Mouse (Mus musculus) hindbrain, embryonic 10.5 days (tissue): ENCODE measurements around the gene Nifk. TPM values are rescaled to one million over a fixed set of nuclear protein-coding genes. Genes with fewer than 3 reads are reported as not detected.
A peak's percentile ranks its signal among the peaks of the same experiment; 100 is the strongest.

ENCODE experiments used
- DNase-seq: peaks from one replicate; pipeline ENCODE4 v3.0.0-alpha.2; 2017; ENCODE audit warnings: low spot score
- H3K27ac ChIP-seq: fragments of 300-500 bp; sonication (generic); 2 replicates; pipeline ENCODE4 v1.5.1; 2016; ENCODE audit warnings: mild to moderate bottlenecking, moderate library complexity
- H3K27me3 ChIP-seq: fragments of 300-500 bp; sonication (generic); 2 replicates; pipeline ENCODE4 v1.6.1; 2016; ENCODE audit warnings: mild to moderate bottlenecking; ENCODE audit not compliant: poor library complexity, insufficient read depth, severe bottlenecking
- H3K36me3 ChIP-seq: fragments of 300-500 bp; sonication (generic); 2 replicates; pipeline ENCODE4 v1.6.1; 2016; ENCODE audit warnings: mild to moderate bottlenecking, moderate library complexity
- H3K4me1 ChIP-seq: fragments of 300-500 bp; sonication (generic); replicated peaks from 2 replicates; pipeline ENCODE4 v1.6.1; 2016; ENCODE audit warnings: mild to moderate bottlenecking
- H3K4me3 ChIP-seq: fragments of 300-500 bp; sonication (generic); 2 replicates; pipeline ENCODE4 v1.5.1; 2016; ENCODE audit warnings: mild to moderate bottlenecking, moderate library complexity
- H3K9me3 ChIP-seq: fragments of 300-500 bp; sonication (generic); 2 replicates; pipeline ENCODE4 v1.6.1; 2016; ENCODE audit warnings: mild to moderate bottlenecking, moderate library complexity
- WGBS: fragments of 180-500 bp; shearing (Covaris S2); methylation state at CpG from one replicate; pipeline ENCODE4 v1.1.7; 2016; 5-methylcytosine and 5-hydroxymethylcytosine counted together
- polyA plus RNA-seq: library from polyadenylated mRNA; unstranded; fragments of >200 nt; fragmentation: Nextera tagmentation; extraction: Ambion mirVana; gene quantifications from 2 replicates; pipeline ENCODE4 v1.2.1, GENCODE M21; 2016

Gene Nifk
- 83.1 and 95.5 TPM in 2 replicates for polyA plus RNA-seq

- peak; percentile 94 for DNase-seq
- H3K4me3 ChIP-seq: peak within 1 kb of the TSS; percentile 93
- peaks cover 11% of the 10 kb centered on the region for H3K4me1 ChIP-seq
- no peaks in the 10 kb centered on the region for H3K27me3 ChIP-seq
- H3K9me3 ChIP-seq: no peaks in the 10 kb centered on the region
- WGBS: under 1% methylated on average over 37 of the region's 37 CpGs
- H3K27ac ChIP-seq: peak within 1 kb of the TSS; percentile 86
- peaks cover 26% of the 10 kb centered on the region for H3K36me3 ChIP-seq
Observed at GRCm38 (mm10) chr1:118321661-118322201, at the start of gene Nifk. Gene Nifk, plus strand, starts transcription at chr1:118321839.

GRCm38 (mm10) chr1:118275139-118275538, 46.5 kb upstream of the Nifk start:
- Histone ChIP-seq H3K4me3 (no peak overlapping the region), H3K36me3 (no peaks in the 10 kb centered on the region), H3K4me1 (no peaks in the 10 kb centered on the region), H3K9me3 (no peaks in the 10 kb centered on the region), H3K27me3 (no peaks in the 10 kb centered on the region), H3K27ac (no peak overlapping the region)
- 19% methylated on average over 2 of the region's 2 CpGs for WGBS
- DNase-seq: no peak

GRCm38 (mm10) chr1:118292291-118292690, 29.3 kb upstream of the Nifk start:
- H3K9me3 ChIP-seq: no peaks in the 10 kb centered on the region
- no peak for DNase-seq
- WGBS: 89% methylated on average over 4 of the region's 4 CpGs
- H3K36me3 ChIP-seq: peaks cover 33% of the 10 kb centered on the region
- H3K4me3 ChIP-seq: no peak overlapping the region
- H3K27me3 ChIP-seq: no peaks in the 10 kb centered on the region
- H3K27ac ChIP-seq: no peak overlapping the region
- H3K4me1 ChIP-seq: no peaks in the 10 kb centered on the region

- no peak overlapping the region for H3K4me3 ChIP-seq
- H3K27ac ChIP-seq: no peak overlapping the region
- peaks cover 52% of the 10 kb centered on the region for H3K36me3 ChIP-seq
- H3K27me3 ChIP-seq: no peaks in the 10 kb centered on the region
- no peak for DNase-seq
- no peaks in the 10 kb centered on the region for H3K4me1 ChIP-seq
- H3K9me3 ChIP-seq: no peaks in the 10 kb centered on the region
- WGBS: 97% methylated on average over 3 of the region's 3 CpGs
Observed at GRCm38 (mm10) chr1:118294192-118294591, 27.4 kb upstream of the Nifk start.

DNA sequence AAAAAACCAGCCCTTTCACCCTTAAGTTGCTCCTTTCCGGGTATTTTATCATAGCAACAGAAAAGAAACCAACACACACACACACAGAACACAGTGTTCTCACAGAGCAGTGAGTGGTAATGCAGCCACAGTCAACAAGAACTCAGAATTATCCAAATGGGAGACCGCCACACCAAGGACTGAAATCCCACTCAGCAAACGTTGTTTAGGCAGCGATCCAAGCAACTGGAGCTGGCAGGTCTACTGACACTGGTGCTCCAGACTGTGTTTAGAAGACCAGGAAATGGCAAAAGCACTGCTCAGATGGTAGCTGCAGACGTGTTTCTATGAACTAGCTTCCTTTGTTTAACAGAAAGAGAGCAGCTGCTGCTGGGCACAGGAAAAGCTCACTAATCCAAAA, 26.8 kb upstream of the Nifk start:
- no peaks in the 10 kb centered on the region for H3K4me1 ChIP-seq
- H3K36me3 ChIP-seq: peaks cover 58% of the 10 kb centered on the region
- no peak for DNase-seq
- 87% methylated on average over 5 of the region's 5 CpGs for WGBS
- no peaks in the 10 kb centered on the region for H3K27me3 ChIP-seq
- no peak overlapping the region for H3K4me3 ChIP-seq
- H3K9me3 ChIP-seq: no peaks in the 10 kb centered on the region
- no peak overlapping the region for H3K27ac ChIP-seq

GRCm38 (mm10) chr1:118296673-118297072, 25.0 kb upstream of the Nifk start:
- 92% methylated on average over 3 of the region's 3 CpGs for WGBS
- H3K4me3 ChIP-seq: no peak overlapping the region
- H3K36me3 ChIP-seq: peaks cover 77% of the 10 kb centered on the region
- DNase-seq: no peak
- no peaks in the 10 kb centered on the region for H3K27me3 ChIP-seq
- no peaks in the 10 kb centered on the region for H3K4me1 ChIP-seq
- no peak overlapping the region for H3K27ac ChIP-seq
- no peaks in the 10 kb centered on the region for H3K9me3 ChIP-seq

DNA sequence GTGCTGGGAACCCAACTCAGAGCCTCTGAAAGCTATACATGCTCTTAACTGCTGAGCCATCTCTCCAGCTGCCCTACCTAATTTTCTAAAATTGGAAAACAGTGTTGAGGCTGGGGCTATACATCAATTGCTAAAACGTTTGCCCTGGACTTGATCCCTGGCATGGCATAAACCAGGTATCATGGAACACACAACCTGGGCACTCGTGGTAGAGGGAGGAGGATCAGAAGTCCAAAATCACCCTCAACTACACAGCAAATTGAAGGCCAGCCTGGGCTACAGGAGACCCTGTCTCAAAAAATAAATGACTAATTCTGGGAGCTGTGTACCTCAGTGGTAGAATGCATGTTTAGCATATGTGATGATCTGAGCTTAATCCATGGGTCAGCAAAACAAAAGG, 23.9 kb upstream of the Nifk start:
- H3K4me3 ChIP-seq: no peak overlapping the region
- peaks cover 87% of the 10 kb centered on the region for H3K36me3 ChIP-seq
- DNase-seq: no peak
- H3K27ac ChIP-seq: no peak overlapping the region
- H3K27me3 ChIP-seq: no peaks in the 10 kb centered on the region
- H3K4me1 ChIP-seq: no peaks in the 10 kb centered on the region
- WGBS: 89% methylated on average over 2 of the region's 2 CpGs
- no peaks in the 10 kb centered on the region for H3K9me3 ChIP-seq

DNA sequence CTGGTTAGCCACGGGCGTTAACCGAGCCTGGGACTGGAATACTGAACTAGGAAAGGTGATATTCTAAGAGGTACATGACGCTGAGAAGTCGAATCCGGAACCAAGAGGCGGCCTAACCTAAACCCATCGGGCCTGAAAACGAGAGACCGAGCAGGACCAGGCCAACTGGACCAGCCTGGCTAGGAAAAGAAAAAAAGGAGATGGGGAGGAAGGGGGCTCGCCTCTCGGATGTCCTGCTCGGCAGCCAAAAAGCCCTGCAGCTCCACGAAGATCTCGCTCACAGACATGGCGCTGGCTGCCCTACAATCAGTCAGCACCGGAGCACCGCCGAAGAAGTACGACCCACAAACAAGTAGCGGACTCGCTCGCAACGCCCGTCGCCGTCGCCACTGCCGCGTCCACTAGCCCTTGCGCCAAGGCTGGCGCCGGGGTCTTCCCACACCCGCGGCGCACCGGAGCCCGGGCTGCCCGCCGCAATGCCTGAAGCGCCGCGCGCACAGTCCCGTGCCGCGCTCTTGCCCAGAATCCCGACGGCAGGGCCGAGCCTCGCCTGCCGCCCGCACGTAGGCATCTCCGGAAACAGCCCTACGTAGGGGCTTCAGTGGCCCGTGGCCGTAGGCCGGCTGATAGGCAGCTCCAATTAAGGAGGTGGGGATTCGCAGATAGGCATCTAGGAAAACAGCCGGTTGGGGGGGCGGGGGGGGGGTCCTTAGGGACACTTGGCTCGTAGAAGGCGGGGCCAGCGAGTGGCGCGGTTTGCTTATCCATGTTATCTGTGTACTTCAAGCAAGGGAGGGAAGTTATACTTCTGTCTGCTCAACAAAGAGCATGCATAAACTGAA, 10.6 kb upstream of the Nifk start:
- Histone ChIP-seq H3K36me3 (peaks cover 16% of the 10 kb centered on the region), H3K9me3 (no peaks in the 10 kb centered on the region), H3K27ac (peak overlapping the region; percentile 92), H3K4me1 (peaks cover 11% of the 10 kb centered on the region), H3K4me3 (peak overlapping the region; percentile 88), H3K27me3 (no peaks in the 10 kb centered on the region)
- DNase-seq: peak; percentile 96
- under 1% methylated on average over 67 of the region's 67 CpGs for WGBS

- Histone ChIP-seq H3K4me1 (peaks cover 11% of the 10 kb centered on the region), H3K27ac (peak within 1 kb of the TSS; percentile 92), H3K4me3 (peak within 1 kb of the TSS; percentile 88), H3K27me3 (no peaks in the 10 kb centered on the region), H3K9me3 (no peaks in the 10 kb centered on the region), H3K36me3 (peaks cover 8% of the 10 kb centered on the region)
- DNase-seq: no peak
- WGBS: 57% methylated on average over 12 of the region's 12 CpGs
Observed at GRCm38 (mm10) chr1:118311622-118312326, 9.9 kb upstream of the Nifk start, which contains the start of gene Tsn. Gene Tsn, minus strand, starts transcription at chr1:118311739.

DNA sequence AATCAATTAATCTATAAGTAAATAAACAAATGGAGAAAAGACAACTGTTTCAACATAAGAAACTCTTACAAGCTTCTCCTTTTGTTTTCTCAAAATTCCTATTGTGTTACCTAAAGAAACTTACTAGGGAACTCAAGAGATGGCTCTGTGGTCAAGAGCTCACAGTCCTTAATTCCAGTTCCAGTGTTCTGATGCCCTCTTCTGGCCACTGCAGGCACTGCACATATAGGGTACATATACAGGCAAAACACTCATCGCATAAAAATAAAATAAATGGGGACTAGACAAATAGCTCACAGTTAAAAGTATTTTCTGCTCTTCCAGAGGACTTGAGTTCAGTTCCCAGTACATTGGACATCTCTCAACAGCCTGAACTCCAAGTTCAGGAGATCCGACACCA, 943 bp upstream of the Nifk start:
- peak; percentile 33 for DNase-seq
- WGBS: 73% methylated on average over 2 of the region's 2 CpGs

GRCm38 (mm10) chr1:118334749-118335713, 13.4 kb downstream of the Nifk start:
- H3K36me3 ChIP-seq: peaks cover 53% of the 10 kb centered on the region
- H3K27me3 ChIP-seq: no peaks in the 10 kb centered on the region
- H3K4me3 ChIP-seq: no peak overlapping the region
- H3K9me3 ChIP-seq: no peaks in the 10 kb centered on the region
- no peak overlapping the region for H3K27ac ChIP-seq
- no peak for DNase-seq
- H3K4me1 ChIP-seq: no peaks in the 10 kb centered on the region
- 83% methylated on average over 9 of the region's 9 CpGs for WGBS

More for the DNA sequence above, 943 bp upstream of the Nifk start:
- peaks cover 11% of the 10 kb centered on the region for H3K4me1 ChIP-seq
- no peaks in the 10 kb centered on the region for H3K9me3 ChIP-seq
- no peak overlapping the region for H3K4me3 ChIP-seq
- no peak overlapping the region for H3K27ac ChIP-seq
- H3K27me3 ChIP-seq: no peaks in the 10 kb centered on the region
- peaks cover 23% of the 10 kb centered on the region for H3K36me3 ChIP-seq

- no peaks in the 10 kb centered on the region for H3K27me3 ChIP-seq
- H3K4me3 ChIP-seq: no peak overlapping the region
- no peak overlapping the region for H3K27ac ChIP-seq
- H3K36me3 ChIP-seq: peaks cover 45% of the 10 kb centered on the region
- no peaks in the 10 kb centered on the region for H3K4me1 ChIP-seq
- H3K9me3 ChIP-seq: no peaks in the 10 kb centered on the region
- no peak for DNase-seq
Observed at GRCm38 (mm10) chr1:118335847-118336246, 14.2 kb downstream of the Nifk start.
